9 mouse cellular contexts compared by ENCODE assay signal in the genomic region with DNA sequence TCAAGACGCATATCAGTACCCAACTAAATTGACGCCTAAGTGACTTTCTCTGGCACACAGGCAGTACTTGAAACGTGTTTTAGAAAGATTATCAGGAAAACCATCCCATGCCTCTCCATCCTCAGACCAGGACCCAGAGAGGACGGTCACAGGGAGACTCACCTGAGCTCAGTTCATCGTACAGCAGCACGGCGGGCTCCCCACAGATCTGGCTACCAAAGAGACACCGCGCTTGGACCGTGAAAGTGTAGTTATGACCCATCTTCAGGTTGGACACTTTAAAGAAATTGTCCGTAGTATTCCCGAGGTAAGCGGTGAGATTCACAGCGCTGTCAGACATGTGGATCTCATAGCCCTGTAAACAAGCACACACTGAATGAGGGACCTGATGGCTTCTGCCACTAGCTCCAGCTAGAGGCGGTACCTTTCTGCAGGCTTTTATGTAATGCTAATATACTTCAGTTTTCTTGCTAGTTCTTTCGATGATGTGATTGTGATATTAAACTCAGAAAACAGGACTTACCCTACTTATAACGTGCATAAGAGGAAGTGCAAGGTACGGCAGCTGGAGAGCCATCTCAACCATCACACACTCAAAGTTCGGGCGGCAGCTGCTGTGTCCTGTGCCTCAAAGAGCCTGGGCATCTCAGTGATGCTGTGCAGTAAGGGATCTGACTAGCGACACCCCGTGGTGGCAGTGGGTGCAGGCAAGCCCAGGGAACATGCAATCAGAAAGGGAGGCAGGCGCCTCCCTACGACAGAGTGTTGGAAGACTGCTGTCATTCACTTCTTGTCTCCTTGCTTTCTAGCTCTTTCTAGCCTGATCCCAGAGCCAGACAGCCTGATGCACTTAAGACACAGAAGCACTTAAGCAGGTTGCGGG.
DNase-seq lines count a peak whose midpoint lies in the region; ATAC-seq and TF ChIP-seq lines count a peak whose summit lies in the region.
"Had no signal": no experiment of that assay in that cellular context is flagged by ENCODE, and none has a peak within 500 bp of the region (broad histone marks: within the 10 kb centered on the region; RNA-seq: fewer than 3 reads in every experiment).

No protein-coding gene starts in this region.

- no peak overlapping the region for H3K4me2 ChIP-seq in forebrain, embryonic 14.5 days (ENCODE audit: low read length)
- no peak overlapping the region for H3K4me2 ChIP-seq in intestine, postnatal 0 days (replicated peaks; ENCODE audit: low read depth)
- H3K4me2 ChIP-seq in limb, embryonic 15.5 days = no peak overlapping the region

- no peak overlapping the region for H3K27ac ChIP-seq in forebrain, embryonic 14.5 days (ENCODE audit: low read depth, low read length)
- H3K27ac ChIP-seq in intestine, postnatal 0 days (ENCODE audit: low read depth, low read length) = no peak overlapping the region
- no peak overlapping the region for H3K27ac ChIP-seq in limb, embryonic 15.5 days

- 72% methylated on average over 25 of the region's 25 CpGs for WGBS in forebrain, embryonic 14.5 days
- WGBS in intestine, postnatal 0 days = 82% methylated on average over 25 of the region's 25 CpGs
- WGBS in limb, embryonic 15.5 days = 69% methylated on average over 25 of the region's 25 CpGs

- no peaks in the 10 kb centered on the region for H3K9me3 ChIP-seq in forebrain, embryonic 14.5 days (replicated peaks; ENCODE audit: control insufficient read depth, low read length)
- H3K9me3 ChIP-seq in intestine, postnatal 0 days (ENCODE audit: control insufficient read depth) = no peaks in the 10 kb centered on the region
- no peaks in the 10 kb centered on the region for H3K9me3 ChIP-seq in limb, embryonic 15.5 days

- H3K36me3 ChIP-seq in forebrain, embryonic 14.5 days (ENCODE audit: control insufficient read depth, insufficient read depth, low read length) = peaks cover 37% of the 10 kb centered on the region
- H3K36me3 ChIP-seq in intestine, postnatal 0 days (ENCODE audit: control insufficient read depth, insufficient read depth) = peaks cover 25% of the 10 kb centered on the region
- H3K36me3 ChIP-seq in limb, embryonic 15.5 days = peaks cover 9% of the 10 kb centered on the region; the same call in 1 of the 2 replicates

- no peak overlapping the region for H3K9ac ChIP-seq in forebrain, embryonic 14.5 days (ENCODE audit: low read length)
- no peak overlapping the region for H3K9ac ChIP-seq in intestine, postnatal 0 days (ENCODE audit: low read depth, low read length)
- H3K9ac ChIP-seq in limb, embryonic 15.5 days = no peak overlapping the region

- H3K4me1 ChIP-seq in forebrain, embryonic 14.5 days (ENCODE audit: control insufficient read depth, insufficient read depth, low read length) = no peaks in the 10 kb centered on the region
- no peaks in the 10 kb centered on the region for H3K4me1 ChIP-seq in intestine, postnatal 0 days (replicated peaks; ENCODE audit: control insufficient read depth, insufficient read depth, low read length)
- H3K4me1 ChIP-seq in limb, embryonic 15.5 days = no peaks in the 10 kb centered on the region

- DNase-seq in ovary, postnatal 14 days (ENCODE audit: low spot score) = peak; percentile 37
- no peak for DNase-seq in ovary, adult 18-20 months (ENCODE audit: low spot score)
- peak; percentile 39 for DNase-seq in cerebellum, adult 11 months
- peak; percentile 89 for DNase-seq in forebrain, embryonic 14.5 days (ENCODE audit: low spot score)
- peak; percentile 78 for DNase-seq in retina, postnatal 1 day
- DNase-seq in spleen, postnatal 14 days (ENCODE audit: low spot score in 2 of 2) = no peak

- peak; percentile 78 for TF ChIP-seq CTCF in intestine, postnatal 0 days (IDR thresholded peaks at IDR 0.05; ENCODE audit: low read depth)

- peak; percentile 92 for ATAC-seq in forebrain, embryonic 14.5 days
- ATAC-seq in intestine, postnatal 0 days = no peak
- ATAC-seq in limb, embryonic 15.5 days (ENCODE audit: insufficient number of reproducible peaks, low FRiP score, low TSS enrichment, low read depth) = 0 out of 2 replicates have a peak, but pooled peaks have one; percentile 58

- no peak overlapping the region for H3K4me3 ChIP-seq in forebrain, embryonic 14.5 days (ENCODE audit: low read depth, low read length)
- no peak overlapping the region for H3K4me3 ChIP-seq in intestine, postnatal 0 days (ENCODE audit: low read depth, low read length)
- no peak overlapping the region for H3K4me3 ChIP-seq in limb, embryonic 15.5 days
- H3K4me3 ChIP-seq: erythroblast, embryonic 14.5 days had no signal

- no peaks in the 10 kb centered on the region for H3K27me3 ChIP-seq in forebrain, embryonic 14.5 days (replicated peaks; ENCODE audit: control insufficient read depth, insufficient read depth, low read length)
- no peaks in the 10 kb centered on the region for H3K27me3 ChIP-seq in intestine, postnatal 0 days (replicated peaks; ENCODE audit: control insufficient read depth, insufficient read depth, low read length)
- no peaks in the 10 kb centered on the region for H3K27me3 ChIP-seq in limb, embryonic 15.5 days

Comparison
In these comparisons a context has a peak if more than half of its experiments do, and no peak if none do; other contexts are left out.
1. DNase-seq: peak in ovary, postnatal 14 days (single experiment), cerebellum, adult 11 months (single experiment), forebrain, embryonic 14.5 days (single experiment) and retina, postnatal 1 day (single experiment); none in ovary, adult 18-20 months (single experiment) and spleen, postnatal 14 days (0 of 2).